Mouse (Mus musculus): ENCODE results near the gene Calm1.

The Calm1 gene

GRCm38 (mm10) chr12:100226073-100226472 is 26.8 kb downstream of the Calm1 start:
- DNase-seq = no peak

- no peak for DNase-seq
Measured at GRCm38 (mm10) chr12:100226621-100227020, 27.4 kb downstream of the Calm1 start.

- DNase-seq = peak; percentile 74
Measured at GRCm38 (mm10) chr12:100228041-100228725, 28.9 kb downstream of the Calm1 start.

GRCm38 (mm10) chr12:100234201-100234600 is 35.0 kb downstream of the Calm1 start:
- no peak for DNase-seq

- DNase-seq = no peak
Measured at GRCm38 (mm10) chr12:100234919-100235318, 35.7 kb downstream of the Calm1 start.

GRCm38 (mm10) chr12:100235423-100235822 is 36.2 kb downstream of the Calm1 start:
- DNase-seq = no peak

GRCm38 (mm10) chr12:100239404-100239803 is 40.2 kb downstream of the Calm1 start:
- DNase-seq = no peak

- DNase-seq = no peak
Measured at GRCm38 (mm10) chr12:100239807-100240206, 40.6 kb downstream of the Calm1 start.

- peak; percentile 36 for DNase-seq
Measured at GRCm38 (mm10) chr12:100241911-100242796, 42.9 kb downstream of the Calm1 start.

GRCm38 (mm10) chr12:100244580-100244979 is 45.3 kb downstream of the Calm1 start:
- DNase-seq = no peak

GRCm38 (mm10) chr12:100249170-100249569 is 49.9 kb downstream of the Calm1 start:
- no peak for DNase-seq

GRCm38 (mm10) chr12:100254471-100254870 is 55.2 kb downstream of the Calm1 start:
- DNase-seq = no peak

- no peak for DNase-seq
Measured at GRCm38 (mm10) chr12:100255441-100255949, 56.3 kb downstream of the Calm1 start.

- no peak for DNase-seq
Measured at GRCm38 (mm10) chr12:100257779-100258178, 58.5 kb downstream of the Calm1 start.
